Mouse (Mus musculus): ENCODE data around the gene Emg1.

DNA sequence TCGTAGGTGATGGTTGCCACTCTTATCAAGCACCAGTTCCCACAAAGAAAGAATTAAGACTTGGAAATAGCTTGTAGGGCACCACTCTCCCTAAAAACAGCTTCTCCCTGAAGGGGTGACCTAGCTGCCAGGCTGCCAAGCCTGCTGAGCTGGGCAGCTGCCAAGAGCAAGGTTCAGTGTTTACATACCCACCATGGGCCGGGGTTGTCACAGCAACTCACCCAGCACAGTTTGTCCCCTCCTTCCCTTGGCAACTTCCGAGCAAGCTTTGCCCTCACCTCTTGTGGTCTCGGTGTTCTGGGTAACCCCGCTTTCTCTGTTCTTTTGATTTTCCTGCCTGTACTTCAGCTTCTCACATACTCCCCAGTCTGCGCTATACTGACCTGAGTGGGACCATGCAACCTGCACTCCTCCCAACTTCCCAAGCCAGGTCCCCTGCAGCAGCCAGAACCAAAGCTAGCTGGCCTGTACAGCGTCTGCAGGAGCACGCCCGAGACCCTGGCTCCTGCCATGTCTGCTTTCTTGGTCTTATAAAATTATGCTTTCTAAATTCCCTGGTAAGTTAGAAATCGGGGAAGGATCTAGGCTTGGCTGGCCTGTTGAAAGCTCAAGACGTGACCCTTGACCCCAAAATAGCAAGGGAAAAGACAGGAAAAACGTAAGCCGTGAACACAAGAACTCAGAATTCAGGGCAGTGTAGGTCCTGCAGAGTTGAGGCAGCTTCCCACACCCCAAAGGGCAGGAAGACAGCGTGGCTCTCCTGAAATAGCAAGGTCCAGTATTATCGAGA lies 17.6 kb downstream of the Emg1 start:
- TF ChIP-seq CTCF (IDR thresholded peaks at IDR 0.05; ENCODE audit: low read depth, low read length) (no peak), TAL1 (conservative IDR thresholded peaks at IDR 0.05; ENCODE audit: low read depth, low read length) (no peak), POLR2AphosphoS5 (IDR thresholded peaks at IDR 0.05; ENCODE audit: insufficient replicate concordance, low read depth, low read length) (no peak)
